Mouse (Mus musculus) spleen, adult 2 months (tissue): ENCODE results near the gene Gm20388.

Experiments
- CTCF ChIP-seq: fragments of 200-500 bp; IDR thresholded peaks from 2 replicates; pipeline ENCODE4 v1.5.1; 2011; ENCODE audit warnings: mild to moderate bottlenecking, inconsistent platforms; ENCODE audit not compliant: insufficient read depth, insufficient read length, insufficient replicate concordance; ENCODE audit errors: extremely low read depth
- POLR2A ChIP-seq: fragments of 200-500 bp; IDR thresholded peaks from 2 replicates; pipeline ENCODE4 v1.6.1; 2011; ENCODE audit warnings: low read depth, low read length, inconsistent platforms

GRCm38 (mm10) chr8:123193771-123194170 is 3283.1 kb downstream of the Gm20388 start:
- TF ChIP-seq CTCF (no peak), POLR2A (no peak)
